Mouse (Mus musculus): ENCODE data around the gene Smarcd3.
A peak's percentile ranks its signal among the peaks of the same experiment; 100 is the strongest.

The Smarcd3 gene

DNA sequence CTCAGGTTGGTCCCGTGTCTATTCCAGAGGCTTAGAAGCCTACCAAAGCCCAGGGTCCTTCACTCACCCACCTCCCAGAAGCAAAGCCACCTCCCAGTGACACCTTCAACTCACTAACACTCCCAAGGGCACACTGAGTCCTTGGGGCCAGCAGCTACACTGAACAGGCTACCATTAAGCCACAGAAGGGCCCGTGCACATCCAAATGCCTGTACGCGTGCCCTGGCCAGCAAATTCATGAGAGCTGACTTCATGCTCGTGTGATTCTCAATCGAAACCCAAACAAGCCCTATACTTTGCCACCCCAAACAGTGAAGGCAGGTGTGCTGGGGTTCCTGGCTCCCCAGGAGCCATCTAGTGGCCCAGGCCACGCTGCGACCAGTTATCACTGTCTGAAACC is 3.6 kb downstream of the Smarcd3 start:
- no peak for DNase-seq (ENCODE audit: low read depth, low spot score)

- no peak for DNase-seq (ENCODE audit: low read depth, low spot score)
Observed at GRCm38 (mm10) chr5:24620116-24620515, 4.1 kb downstream of the Smarcd3 start.

DNA sequence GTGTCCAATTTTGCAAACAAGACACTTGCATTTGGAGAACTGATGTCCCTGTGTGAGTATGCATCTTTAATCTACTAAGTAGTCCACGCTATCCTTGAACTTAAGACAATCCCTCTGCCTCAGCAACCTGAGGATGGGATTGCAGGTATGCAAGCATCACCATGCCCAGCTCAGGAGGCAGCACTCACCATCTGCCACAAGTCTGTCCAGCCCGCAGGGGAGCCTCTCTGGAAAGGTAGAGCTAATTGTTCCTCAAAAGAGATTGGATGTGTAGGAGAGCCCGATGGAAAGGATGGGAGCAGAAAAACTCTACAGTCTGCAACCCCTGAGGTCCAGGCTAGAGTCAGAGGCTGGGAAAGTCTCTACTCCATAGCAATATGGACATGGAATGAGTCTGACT is 5.3 kb downstream of the Smarcd3 start:
- no peak for DNase-seq (ENCODE audit: low read depth, low spot score)

DNA sequence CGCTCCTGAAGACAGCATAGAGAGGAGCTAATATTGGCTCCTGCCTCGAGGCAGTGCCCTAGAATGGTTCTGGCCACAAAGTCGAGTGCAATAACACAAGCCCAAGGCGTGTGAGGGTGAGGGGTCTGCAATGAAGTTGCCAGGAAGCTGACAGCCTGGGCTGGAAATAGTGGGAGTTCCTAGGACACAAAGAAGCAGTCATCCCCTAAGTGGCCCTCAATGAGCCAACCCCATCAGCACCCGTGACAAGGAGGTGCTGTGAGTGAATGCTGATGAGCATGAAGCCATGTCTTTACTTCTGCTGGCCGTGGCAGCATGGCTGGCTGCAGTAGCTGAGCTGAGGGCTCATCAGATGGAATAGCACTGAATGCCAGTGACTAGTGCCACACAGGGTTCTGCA is 9.1 kb downstream of the Smarcd3 start:
- DNase-seq (ENCODE audit: low read depth, low spot score): no peak

DNA sequence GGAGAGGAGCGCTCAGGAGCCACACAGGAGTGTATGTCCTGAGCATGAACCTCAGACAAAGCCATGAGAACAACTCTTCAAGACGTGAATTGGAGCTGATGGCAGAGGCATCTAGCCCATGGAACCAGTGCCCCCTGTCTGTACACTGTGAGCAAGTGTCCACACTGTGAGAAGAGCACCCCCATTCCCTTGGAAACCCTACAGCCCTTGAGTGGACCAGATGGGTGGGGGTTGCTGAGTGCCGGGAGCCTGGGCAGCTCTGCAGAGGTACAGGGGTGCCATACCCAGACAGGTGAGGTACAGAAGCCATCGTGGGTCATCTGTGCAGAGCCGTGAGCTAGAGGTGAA is 11.9 kb downstream of the Smarcd3 start:
- DNase-seq (ENCODE audit: low read depth, low spot score): no peak

DNA sequence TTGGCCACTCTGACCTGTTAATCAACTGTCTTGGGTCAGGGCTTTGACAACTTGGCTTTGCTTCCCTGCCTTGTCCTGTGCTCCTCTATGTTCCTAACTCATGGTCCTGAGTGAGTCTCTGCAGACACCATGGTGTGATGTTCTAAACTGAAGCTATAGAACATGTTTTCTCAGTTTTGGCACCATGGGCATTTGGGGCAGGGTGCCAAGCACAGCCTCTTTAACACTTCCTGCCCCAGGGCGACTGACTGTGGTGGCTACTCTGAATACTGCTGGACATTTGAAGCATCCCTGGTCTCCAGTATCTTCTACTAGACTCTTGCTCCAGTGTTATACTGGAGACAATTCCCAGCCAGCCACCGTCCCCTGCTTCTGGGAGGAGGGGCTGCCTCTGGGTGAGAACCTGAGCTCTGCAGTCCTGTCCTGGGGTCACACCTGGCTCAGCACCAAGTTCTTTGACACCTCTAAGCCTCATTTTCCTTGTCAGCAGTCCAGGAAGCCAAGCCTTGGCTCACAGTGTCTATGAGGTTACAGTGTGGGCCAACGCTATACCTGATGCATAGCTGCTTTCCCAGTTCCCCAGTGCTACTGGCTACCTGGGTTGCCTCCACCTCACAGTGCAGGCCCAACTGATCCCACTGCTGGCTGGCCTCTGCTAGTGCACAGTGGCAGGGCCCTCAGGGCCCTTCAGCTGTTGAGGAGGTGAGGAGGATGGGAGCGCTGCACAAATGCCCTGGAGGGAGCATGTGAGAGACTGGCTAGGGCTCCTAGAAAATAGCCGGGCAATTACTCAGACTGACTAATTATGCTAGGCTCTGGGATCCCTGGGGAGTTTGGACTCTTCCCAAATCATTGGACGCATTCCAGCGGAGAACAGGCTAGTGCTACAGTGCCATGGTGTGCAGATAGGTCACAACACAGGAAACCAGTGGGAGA is 12.6 kb downstream of the Smarcd3 start:
- no peak for DNase-seq (ENCODE audit: low read depth, low spot score)

DNA sequence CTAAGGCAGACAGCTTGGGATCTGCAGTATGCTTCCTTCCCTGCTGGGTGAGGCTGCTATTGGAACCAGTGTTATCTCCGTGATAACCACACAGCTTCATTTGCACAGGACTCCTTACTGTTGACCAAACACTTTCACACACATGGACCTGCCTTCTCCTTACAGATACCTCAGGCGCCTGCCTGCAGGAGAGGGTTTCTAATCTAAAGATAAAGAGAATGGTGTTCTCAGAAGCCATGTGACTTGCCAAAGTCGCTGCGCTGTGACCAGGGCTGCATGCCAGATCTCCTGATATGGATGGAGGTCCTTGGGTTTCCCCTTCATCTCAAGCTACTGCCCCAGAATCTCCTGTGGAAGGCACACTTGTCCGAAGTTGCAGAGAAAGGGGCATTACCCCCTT is 14.8 kb downstream of the Smarcd3 start:
- no peak for DNase-seq (ENCODE audit: low read depth, low spot score)

GRCm38 (mm10) chr5:24605980-24606665 is 18.1 kb downstream of the Smarcd3 start:
- no peak for DNase-seq (ENCODE audit: low read depth, low spot score)

DNA sequence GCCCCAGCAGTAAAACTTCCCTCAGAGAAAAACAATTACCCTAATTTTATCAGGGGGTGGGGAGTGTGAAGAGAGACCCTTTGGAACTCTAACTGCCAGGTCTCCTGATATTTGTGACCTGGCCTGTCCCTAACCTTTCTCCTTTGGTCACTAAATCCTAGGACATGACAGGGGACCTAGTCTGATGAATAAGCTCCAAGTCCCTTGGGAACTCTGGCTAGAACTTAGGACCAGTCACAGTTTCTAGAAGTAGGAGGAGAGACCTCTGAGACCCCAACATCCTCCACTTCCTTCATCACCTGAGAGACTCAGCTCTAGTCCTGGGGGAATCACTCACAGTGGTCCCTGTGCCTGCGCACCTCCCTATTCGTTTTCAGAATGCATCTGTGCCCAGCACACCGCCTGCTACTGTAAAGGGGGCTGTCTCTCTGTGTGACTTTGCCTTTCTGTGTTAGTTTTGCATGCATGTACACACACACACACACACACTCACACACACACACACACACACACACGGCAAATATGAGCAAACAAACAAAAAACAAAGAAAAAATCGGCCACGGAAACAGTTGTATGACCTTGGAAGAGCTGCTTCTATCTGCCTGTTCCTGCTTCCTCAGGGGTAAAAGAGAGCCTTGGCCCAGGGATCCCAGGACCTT is 18.8 kb downstream of the Smarcd3 start:
- no peak for DNase-seq (ENCODE audit: low read depth, low spot score)

- DNase-seq (ENCODE audit: low read depth, low spot score): peak; percentile 43
Observed at GRCm38 (mm10) chr5:24604656-24605100, 19.5 kb downstream of the Smarcd3 start.

- DNase-seq (ENCODE audit: low read depth, low spot score): no peak
Observed at GRCm38 (mm10) chr5:24604080-24604655, 20.0 kb downstream of the Smarcd3 start.

- no peak for DNase-seq (ENCODE audit: low read depth, low spot score)
Observed at GRCm38 (mm10) chr5:24603431-24604010, 20.7 kb downstream of the Smarcd3 start.

DNA sequence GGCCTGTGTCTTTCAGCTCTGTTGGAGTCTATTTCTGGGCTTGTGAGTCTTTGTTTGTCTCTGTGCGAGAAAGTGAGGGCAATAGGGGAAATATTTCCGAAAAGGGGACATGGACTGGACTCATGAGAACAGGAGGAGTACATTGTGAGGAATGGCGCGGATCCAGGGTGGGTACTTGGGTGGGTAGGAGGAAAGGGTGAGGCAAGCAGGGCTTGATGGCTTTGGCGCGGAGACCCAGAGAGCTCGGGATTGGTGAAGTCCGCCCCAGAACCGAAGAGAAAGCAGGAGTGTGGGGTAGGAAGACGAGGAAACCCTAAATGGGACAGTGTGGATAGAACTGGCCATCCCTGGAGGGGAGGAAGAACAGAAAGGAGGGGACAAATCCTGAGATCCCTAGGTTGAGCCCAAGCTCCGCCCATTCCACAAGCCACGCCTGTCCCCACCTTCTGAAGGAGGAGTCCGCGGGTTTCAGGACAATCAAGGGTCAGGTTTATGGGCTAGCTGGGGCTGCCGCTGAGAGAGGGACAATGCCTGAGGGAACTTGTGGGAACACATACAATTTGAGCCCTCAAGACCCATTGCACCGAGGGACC is 21.4 kb downstream of the Smarcd3 start:
- DNase-seq (ENCODE audit: low read depth, low spot score): peak; percentile 48

DNA sequence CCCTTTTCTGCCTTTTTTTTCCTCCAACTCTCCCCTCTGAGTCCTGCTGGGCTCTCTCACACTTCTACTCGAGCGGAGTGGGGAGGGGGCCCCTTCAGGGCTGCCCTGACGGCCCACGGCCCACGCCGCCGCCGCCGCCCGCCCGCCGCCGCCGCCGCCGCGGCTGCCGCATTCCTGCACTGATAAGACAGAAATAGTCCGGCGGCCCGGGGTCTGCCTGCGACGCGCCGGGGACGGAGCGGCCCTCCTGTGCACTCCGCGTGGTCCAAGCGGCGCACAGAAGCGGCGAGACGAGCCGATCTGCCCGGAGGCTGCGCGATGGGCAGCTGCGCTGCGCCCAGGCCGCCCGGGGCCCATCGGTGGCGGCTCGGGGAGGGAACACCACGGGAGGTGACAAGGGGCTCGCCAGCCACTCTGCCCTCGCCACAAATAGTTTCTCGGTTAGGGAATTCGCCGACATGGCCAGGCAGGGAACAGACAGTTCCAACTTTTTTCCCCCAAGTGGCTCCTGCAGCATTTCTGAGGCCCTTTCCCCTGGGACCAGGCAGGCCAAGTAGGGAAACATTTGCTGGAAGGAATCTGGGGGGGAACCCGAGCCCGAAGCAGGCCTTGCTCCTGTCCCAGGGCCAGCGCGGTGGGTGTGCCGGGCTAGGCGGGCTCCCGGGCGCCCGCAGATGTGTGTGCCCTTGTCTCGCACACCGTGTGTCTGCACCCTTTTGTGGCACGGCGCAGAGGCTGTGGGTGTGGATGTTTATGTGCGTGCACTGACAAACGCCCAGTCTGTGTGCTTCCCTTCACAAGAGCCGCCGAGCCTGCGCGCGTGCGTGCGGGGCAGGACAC is 22.1 kb downstream of the Smarcd3 start:
- DNase-seq (ENCODE audit: low read depth, low spot score): peak; percentile 55

GRCm38 (mm10) chr5:24601071-24601835 is 23.0 kb downstream of the Smarcd3 start:
- no peak for DNase-seq (ENCODE audit: low read depth, low spot score)

DNA sequence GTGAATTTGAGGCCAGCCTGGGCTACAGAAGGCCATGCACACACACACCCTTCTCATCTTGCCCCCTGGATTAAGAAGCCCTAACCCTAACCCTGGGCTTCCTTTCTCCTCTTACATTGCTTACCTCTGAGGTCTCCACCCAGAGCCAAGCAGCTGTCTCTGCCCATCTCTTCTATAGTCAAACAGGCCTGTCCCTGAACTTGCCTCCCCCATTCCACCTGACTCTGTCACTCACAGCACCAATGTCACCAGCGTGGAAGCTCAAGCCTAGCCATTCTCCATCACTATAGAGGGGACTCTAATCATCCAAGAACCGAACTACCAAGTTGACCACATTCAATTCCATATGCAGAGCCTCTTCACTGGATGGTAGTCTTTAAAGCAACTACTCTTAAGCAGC is 24.0 kb downstream of the Smarcd3 start:
- DNase-seq (ENCODE audit: low read depth, low spot score): no peak

DNA sequence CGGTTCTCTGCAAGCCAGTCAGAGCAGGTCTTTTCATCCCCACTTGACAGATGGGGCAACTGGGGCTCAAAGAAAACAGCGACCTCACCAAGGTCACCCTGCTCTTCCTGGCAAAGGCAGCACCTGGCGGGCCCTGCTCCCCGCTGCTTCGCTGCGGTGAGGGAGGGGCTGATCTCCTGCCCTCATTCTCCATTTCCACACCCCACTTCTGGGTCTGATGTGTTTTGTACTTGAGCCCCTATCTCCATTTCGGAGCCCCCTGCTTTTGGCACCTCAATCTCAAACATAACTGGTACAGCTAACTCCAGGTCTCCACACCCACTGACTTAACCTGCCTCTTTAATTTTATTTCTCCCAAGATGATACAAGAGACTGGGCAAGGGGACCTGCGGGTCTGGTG is 25.1 kb downstream of the Smarcd3 start:
- no peak for DNase-seq (ENCODE audit: low read depth, low spot score)

DNA sequence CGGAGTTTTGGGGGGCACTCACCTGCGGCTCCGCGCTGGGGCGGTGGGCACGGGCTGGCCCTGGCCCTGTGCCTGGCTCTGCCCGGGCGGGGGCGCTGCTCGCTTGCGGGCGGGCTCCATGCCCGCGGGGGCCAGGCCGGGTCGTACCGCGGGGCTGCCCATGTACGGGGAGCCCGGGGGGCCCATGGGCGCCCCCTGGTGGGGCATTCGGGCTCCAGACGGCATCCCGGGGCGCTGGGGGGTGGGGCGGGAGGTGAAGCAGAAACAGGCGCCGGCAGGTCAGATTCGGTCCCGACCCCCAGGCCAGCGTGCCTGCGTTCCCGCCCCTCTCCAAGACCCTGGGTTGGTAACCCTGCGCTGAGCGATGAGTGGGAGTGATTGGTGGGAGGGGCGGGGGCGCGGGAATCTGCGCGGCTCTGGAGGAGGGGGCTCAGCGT is 25.6 kb downstream of the Smarcd3 start:
- no peak for DNase-seq (ENCODE audit: low read depth, low spot score)

DNA sequence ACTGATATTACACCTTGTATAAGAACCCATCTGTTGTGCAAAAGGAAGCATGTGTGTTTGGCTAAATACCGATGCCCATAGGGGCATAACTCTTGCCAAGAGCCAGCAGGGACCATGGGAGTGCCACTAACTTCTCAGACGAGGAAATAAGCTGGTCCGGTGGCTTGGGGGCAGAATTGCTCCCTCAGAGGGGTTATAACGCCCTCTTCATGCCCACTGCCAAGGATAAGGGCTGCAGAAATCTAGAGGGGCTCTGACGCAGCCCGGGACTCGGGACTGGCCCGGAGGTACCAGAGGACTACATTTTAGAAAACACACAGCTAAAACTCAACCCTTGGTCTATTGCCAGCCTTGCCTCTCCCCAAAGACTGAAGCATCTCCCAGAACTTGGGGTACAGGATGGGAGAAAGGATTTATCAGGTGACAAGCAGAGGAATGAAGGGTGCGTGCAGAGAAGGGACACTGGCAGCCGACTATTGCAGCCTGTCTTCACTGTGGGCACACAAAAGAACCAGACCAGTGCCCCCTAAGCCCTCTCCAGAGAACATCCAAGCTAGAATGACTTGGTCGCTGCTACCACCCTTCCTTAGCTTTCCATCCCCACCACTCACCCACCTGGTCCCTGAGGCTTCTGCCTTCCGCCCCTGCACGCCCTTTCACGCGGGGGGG is 26.2 kb downstream of the Smarcd3 start:
- no peak for DNase-seq (ENCODE audit: low read depth, low spot score)
